Mouse (Mus musculus) ES-Bruce4 (cell line): Measurements from ENCODE around the gene Ssx9. TPM values are rescaled to one million over a fixed set of nuclear protein-coding genes. Genes with fewer than 3 reads are reported as not detected.
"Not testable (repeated sequence)": the region's sequence is repeated elsewhere in the genome, so short reads cannot be mapped to it uniquely, and the experiment has no call there.

ENCODE experiments used
- H3K27ac ChIP-seq: 2 replicates; pipeline ENCODE4 v1.5.1; 2012; ENCODE audit warnings: low read length, inconsistent platforms; ENCODE audit not compliant: insufficient read depth
- H3K27me3 ChIP-seq: 2 replicates; pipeline ENCODE4 v1.6.1; 2012; ENCODE audit warnings: mild to moderate bottlenecking, low read length, inconsistent platforms; ENCODE audit not compliant: control insufficient read depth, poor library complexity, insufficient read depth, severe bottlenecking
- H3K36me3 ChIP-seq: 2 replicates; pipeline ENCODE4 v1.6.1; 2012; ENCODE audit warnings: inconsistent platforms, mild to moderate bottlenecking, low read length, moderate library complexity; ENCODE audit not compliant: control insufficient read depth, poor library complexity, insufficient read depth, severe bottlenecking
- H3K4me1 ChIP-seq: one replicate; pipeline ENCODE4 v1.8.1; 2011; ENCODE audit warnings: low read length; ENCODE audit not compliant: control insufficient read depth, insufficient read depth
- H3K4me3 ChIP-seq: 2 replicates; pipeline ENCODE4 v1.5.1; 2011; ENCODE audit warnings: low read depth, mild to moderate bottlenecking, low read length
- H3K9ac ChIP-seq: 2 replicates; pipeline ENCODE4 v1.6.1; 2012; ENCODE audit warnings: low read depth, mild to moderate bottlenecking, inconsistent platforms; ENCODE audit not compliant: poor library complexity, severe bottlenecking
- H3K9me3 ChIP-seq: replicated peaks from 2 replicates; pipeline ENCODE4 v1.6.1; 2012; ENCODE audit warnings: mild to moderate bottlenecking, low read length, inconsistent platforms; ENCODE audit not compliant: control insufficient read depth, poor library complexity, insufficient read depth, severe bottlenecking
- CTCF ChIP-seq: IDR thresholded peaks from one replicate; pipeline ENCODE4 v1.8.1; 2011; ENCODE audit warnings: low read depth, low read length
- EP300 ChIP-seq: IDR thresholded peaks from 2 replicates; pipeline ENCODE4 v1.6.1; 2011; ENCODE audit warnings: low read depth, low read length; ENCODE audit not compliant: insufficient read depth
- polyA plus RNA-seq: library from polyadenylated mRNA; stranded (reverse); fragments of >200 nt; gene quantifications from 2 replicates; pipeline ENCODE4 v1.2.4, GENCODE M21; 2011; ENCODE audit warnings: low read depth; ENCODE audit not compliant: missing spikeins, insufficient read depth, insufficient read length

Gene Ssx9
- polyA plus RNA-seq: not detected in 2 replicates

DNA sequence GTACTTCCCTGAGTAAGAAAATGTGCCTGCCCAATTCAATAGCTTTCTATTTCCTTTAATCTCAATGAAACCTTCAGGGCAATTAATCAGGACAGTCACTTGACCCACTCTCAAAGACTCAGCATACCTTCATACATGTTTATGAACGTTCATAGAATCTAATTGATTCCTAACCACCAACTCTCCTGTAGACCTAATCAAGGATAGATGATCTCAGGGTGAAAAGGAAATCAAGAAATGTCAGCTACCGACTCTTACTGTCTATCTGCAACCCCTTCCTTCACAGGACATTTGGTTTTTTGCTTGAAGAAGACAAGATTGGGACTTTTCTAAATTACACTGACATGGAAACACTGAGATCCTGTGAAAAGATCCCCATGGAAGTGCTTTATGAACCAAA lies at the start of gene Ssx9:
Gene Ssx9, plus strand, starts transcription at position 301 of the 400 bp plus-strand sequence.
- H3K27ac ChIP-seq, H3K9ac ChIP-seq, H3K9me3 ChIP-seq, H3K4me1 ChIP-seq, H3K27me3 ChIP-seq, H3K4me3 ChIP-seq, H3K36me3 ChIP-seq: not testable (repeated sequence)

- Histone ChIP-seq H3K27me3 (no peaks in the 10 kb centered on the region), H3K4me3 (no peak overlapping the region), H3K4me1 (no peaks in the 10 kb centered on the region), H3K9me3 (no peaks in the 10 kb centered on the region), H3K9ac (no peak overlapping the region), H3K27ac (no peak overlapping the region), H3K36me3 (no peaks in the 10 kb centered on the region)
- TF ChIP-seq EP300: no peak
- TF ChIP-seq CTCF: peak; percentile 14
These were observed 15.3 kb upstream of the Ssx9 start for GRCm38 (mm10) chrX:8732907-8733306.

DNA sequence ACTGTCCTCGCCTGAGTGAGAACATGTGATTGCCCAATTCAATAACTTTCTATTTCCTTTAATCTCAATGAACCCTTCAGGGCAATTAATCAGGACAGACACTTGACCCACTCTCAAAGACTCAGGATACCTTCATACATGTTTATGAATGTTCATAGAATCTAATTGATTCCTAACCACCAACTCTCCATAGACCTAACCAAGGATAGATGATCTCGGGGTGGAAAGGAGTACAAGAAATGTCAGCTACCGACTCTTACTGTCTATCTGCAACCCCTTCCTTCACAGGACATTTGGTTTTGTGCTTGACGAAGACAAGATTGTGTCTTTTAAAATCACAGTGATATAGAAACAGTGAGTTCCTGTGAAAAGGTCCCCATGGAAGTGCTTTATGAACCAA lies 55.2 kb downstream of the Ssx9 start, which contains the start of gene Ssxb5:
Gene Ssxb5, plus strand, starts transcription at position 301 of the 400 bp plus-strand sequence.
- H3K9me3 ChIP-seq, H3K9ac ChIP-seq, H3K27me3 ChIP-seq, H3K4me3 ChIP-seq, H3K4me1 ChIP-seq, H3K36me3 ChIP-seq, H3K27ac ChIP-seq: not testable (repeated sequence)

Other genes with a start within 250 kb of the Ssx9 start
- not detected in 2 replicates for gene Gm14459, start 223.5 kb upstream of the Ssx9 start, polyA plus RNA-seq
- gene Ssxb6, start 200.2 kb upstream of the Ssx9 start, polyA plus RNA-seq: not detected in 2 replicates
- gene Ssxb3, start 156.6 kb upstream of the Ssx9 start, polyA plus RNA-seq: not detected in 2 replicates
- gene Ssxb8, start 57.6 kb upstream of the Ssx9 start, polyA plus RNA-seq: not detected in 2 replicates
- not detected in 2 replicates for gene Ssxb5, start 55.3 kb downstream of the Ssx9 start, polyA plus RNA-seq
- gene Gm6592, start 95.6 kb downstream of the Ssx9 start, polyA plus RNA-seq: not detected in 2 replicates
- gene Gm5751, start 125.8 kb downstream of the Ssx9 start, polyA plus RNA-seq: not detected in 2 replicates
- gene B630019K06Rik, start 143.9 kb downstream of the Ssx9 start, polyA plus RNA-seq: 0.52 and 0.61 TPM in 2 replicates
- gene Fthl17b, start 214.5 kb downstream of the Ssx9 start, polyA plus RNA-seq: not detected in 2 replicates
- 1.6 and 2.9 TPM in 2 replicates for gene Fthl17c, start 228.1 kb downstream of the Ssx9 start, polyA plus RNA-seq
- gene Fthl17d, start 238.3 kb downstream of the Ssx9 start, polyA plus RNA-seq: not detected in 2 replicates